Mouse (Mus musculus): ENCODE data around the gene Cped1. TPM values are rescaled to one million over a fixed set of nuclear protein-coding genes. Genes with fewer than 3 reads are reported as not detected.

The Cped1 gene
- polyA plus RNA-seq, 1 experiment from 2014 or later, result 8.4 TPM

GRCm38 (mm10) chr6:21986660-21987331 is 1.1 kb downstream of the Cped1 start:
- Histone ChIP-seq H3K4me3 (peak overlapping the region; percentile 66), H3K27ac (peak overlapping the region; percentile 77), H3K4me1 (peaks cover 5% of the 10 kb centered on the region; the same call in 1 of the 2 replicates), H3K36me3 (no peaks in the 10 kb centered on the region), H3K9me3 (no peaks in the 10 kb centered on the region), H3K27me3 (ENCODE audit: insufficient read depth, poor library complexity, severe bottlenecking) (peaks cover 3% of the 10 kb centered on the region; the same call in 1 of the 2 replicates)
- no peak for DNase-seq (ENCODE audit: low spot score)
- WGBS, result 7% methylated on average over 24 of the region's 24 CpGs

GRCm38 (mm10) chr6:21987554-21987953 is 1.8 kb downstream of the Cped1 start:
- H3K27me3 ChIP-seq (ENCODE audit: insufficient read depth, poor library complexity, severe bottlenecking), result peaks cover 3% of the 10 kb centered on the region; the same call in 1 of the 2 replicates
- peaks cover 5% of the 10 kb centered on the region; the same call in 1 of the 2 replicates for H3K4me1 ChIP-seq
- H3K4me3 ChIP-seq, result peak overlapping the region; percentile 66
- H3K36me3 ChIP-seq, result no peaks in the 10 kb centered on the region
- WGBS, result 87% methylated on average over 2 of the region's 2 CpGs
- H3K9me3 ChIP-seq, result no peaks in the 10 kb centered on the region
- H3K27ac ChIP-seq, result no peak overlapping the region
- DNase-seq (ENCODE audit: low spot score), result no peak

- peaks cover 3% of the 10 kb centered on the region; the same call in 1 of the 2 replicates for H3K27me3 ChIP-seq (ENCODE audit: insufficient read depth, poor library complexity, severe bottlenecking)
- H3K4me1 ChIP-seq, result peaks cover 5% of the 10 kb centered on the region; the same call in 1 of the 2 replicates
- H3K36me3 ChIP-seq, result no peaks in the 10 kb centered on the region
- H3K27ac ChIP-seq, result no peak overlapping the region
- DNase-seq (ENCODE audit: low spot score), result no peak
- WGBS, result 80% methylated on average over 5 of the region's 5 CpGs
- H3K4me3 ChIP-seq, result no peak overlapping the region
- no peaks in the 10 kb centered on the region for H3K9me3 ChIP-seq
Measured at GRCm38 (mm10) chr6:21988296-21988695, 2.6 kb downstream of the Cped1 start.

- WGBS, result 69% methylated on average over 4 of the region's 4 CpGs
- no peak overlapping the region for H3K4me3 ChIP-seq
Measured at GRCm38 (mm10) chr6:21989081-21989480, 3.4 kb downstream of the Cped1 start.

GRCm38 (mm10) chr6:21990181-21991135 is 4.7 kb downstream of the Cped1 start:
- H3K27ac ChIP-seq, result no peak overlapping the region
- no peaks in the 10 kb centered on the region; the same call in 1 of the 2 replicates for H3K4me1 ChIP-seq
- no peaks in the 10 kb centered on the region for H3K36me3 ChIP-seq
- no peak overlapping the region for H3K4me3 ChIP-seq
- no peaks in the 10 kb centered on the region for H3K9me3 ChIP-seq
- WGBS, result 61% methylated on average over 9 of the region's 9 CpGs
- no peak for DNase-seq (ENCODE audit: low spot score)
- peaks cover 3% of the 10 kb centered on the region; the same call in 1 of the 2 replicates for H3K27me3 ChIP-seq (ENCODE audit: insufficient read depth, poor library complexity, severe bottlenecking)

More at GRCm38 (mm10) chr6:21989081-21989480, 3.4 kb downstream of the Cped1 start:
- Histone ChIP-seq H3K4me1 (peaks cover 5% of the 10 kb centered on the region; the same call in 1 of the 2 replicates), H3K27ac (no peak overlapping the region), H3K27me3 (ENCODE audit: insufficient read depth, poor library complexity, severe bottlenecking) (peaks cover 3% of the 10 kb centered on the region; the same call in 1 of the 2 replicates), H3K36me3 (no peaks in the 10 kb centered on the region), H3K9me3 (no peaks in the 10 kb centered on the region)
- DNase-seq (ENCODE audit: low spot score), result no peak

GRCm38 (mm10) chr6:21991151-21991550 is 5.4 kb downstream of the Cped1 start:
- no peak for DNase-seq (ENCODE audit: low spot score)
- H3K36me3 ChIP-seq, result no peaks in the 10 kb centered on the region
- 74% methylated on average over 4 of the region's 4 CpGs for WGBS
- H3K27me3 ChIP-seq (ENCODE audit: insufficient read depth, poor library complexity, severe bottlenecking), result peaks cover 3% of the 10 kb centered on the region; the same call in 1 of the 2 replicates
- no peaks in the 10 kb centered on the region for H3K9me3 ChIP-seq
- no peak overlapping the region for H3K4me3 ChIP-seq
- H3K27ac ChIP-seq, result no peak overlapping the region
- H3K4me1 ChIP-seq, result no peaks in the 10 kb centered on the region; the same call in 1 of the 2 replicates

GRCm38 (mm10) chr6:21993070-21993469 is 7.4 kb downstream of the Cped1 start:
- Histone ChIP-seq H3K4me3 (no peak overlapping the region), H3K9me3 (no peaks in the 10 kb centered on the region), H3K36me3 (no peaks in the 10 kb centered on the region), H3K4me1 (no peaks in the 10 kb centered on the region), H3K27ac (no peak overlapping the region), H3K27me3 (ENCODE audit: insufficient read depth, poor library complexity, severe bottlenecking) (no peaks in the 10 kb centered on the region)
- DNase-seq (ENCODE audit: low spot score), result no peak
- 83% methylated on average over 2 of the region's 2 CpGs for WGBS

GRCm38 (mm10) chr6:21998131-21998530 is 12.4 kb downstream of the Cped1 start:
- Histone ChIP-seq H3K4me3 (no peak overlapping the region), H3K36me3 (no peaks in the 10 kb centered on the region), H3K4me1 (peaks cover 22% of the 10 kb centered on the region), H3K27ac (no peak overlapping the region), H3K27me3 (ENCODE audit: insufficient read depth, poor library complexity, severe bottlenecking) (no peaks in the 10 kb centered on the region), H3K9me3 (no peaks in the 10 kb centered on the region)
- WGBS, result 52% methylated on average over 4 of the region's 4 CpGs
- DNase-seq (ENCODE audit: low spot score), result no peak

- Histone ChIP-seq H3K9me3 (no peaks in the 10 kb centered on the region), H3K27me3 (ENCODE audit: insufficient read depth, poor library complexity, severe bottlenecking) (no peaks in the 10 kb centered on the region), H3K4me1 (peaks cover 23% of the 10 kb centered on the region), H3K4me3 (peak overlapping the region; percentile 27; the same call in 1 of the 2 replicates), H3K27ac (peak overlapping the region; percentile 44; the same call in 1 of the 2 replicates), H3K36me3 (no peaks in the 10 kb centered on the region)
- 23% methylated on average over 11 of the region's 11 CpGs for WGBS
- no peak for DNase-seq (ENCODE audit: low spot score)
Measured at GRCm38 (mm10) chr6:21999025-21999424, 13.3 kb downstream of the Cped1 start.

- H3K4me1 ChIP-seq, result peaks cover 23% of the 10 kb centered on the region
- no peak overlapping the region for H3K27ac ChIP-seq
- H3K4me3 ChIP-seq, result no peak overlapping the region
- H3K36me3 ChIP-seq, result no peaks in the 10 kb centered on the region
- H3K9me3 ChIP-seq, result no peaks in the 10 kb centered on the region
- DNase-seq (ENCODE audit: low spot score), result no peak
- no peaks in the 10 kb centered on the region for H3K27me3 ChIP-seq (ENCODE audit: insufficient read depth, poor library complexity, severe bottlenecking)
- 44% methylated on average over 6 of the region's 6 CpGs for WGBS
Measured at GRCm38 (mm10) chr6:22000086-22000485, 14.4 kb downstream of the Cped1 start.

GRCm38 (mm10) chr6:22000881-22001280 is 15.2 kb downstream of the Cped1 start:
- H3K27ac ChIP-seq, result no peak overlapping the region
- H3K9me3 ChIP-seq, result no peaks in the 10 kb centered on the region
- no peak overlapping the region for H3K4me3 ChIP-seq
- no peak for DNase-seq (ENCODE audit: low spot score)
- WGBS, result 68% methylated on average over 3 of the region's 3 CpGs
- H3K4me1 ChIP-seq, result peaks cover 23% of the 10 kb centered on the region
- no peaks in the 10 kb centered on the region for H3K36me3 ChIP-seq
- H3K27me3 ChIP-seq (ENCODE audit: insufficient read depth, poor library complexity, severe bottlenecking), result no peaks in the 10 kb centered on the region

- Histone ChIP-seq H3K4me3 (no peak overlapping the region), H3K4me1 (peaks cover 23% of the 10 kb centered on the region), H3K9me3 (no peaks in the 10 kb centered on the region), H3K36me3 (no peaks in the 10 kb centered on the region), H3K27ac (no peak overlapping the region), H3K27me3 (ENCODE audit: insufficient read depth, poor library complexity, severe bottlenecking) (no peaks in the 10 kb centered on the region)
- WGBS, result 74% methylated on average over 5 of the region's 5 CpGs
- DNase-seq (ENCODE audit: low spot score), result no peak
Measured at GRCm38 (mm10) chr6:22001284-22001916, 15.7 kb downstream of the Cped1 start.

Data from heart, embryonic 10.5 days (tissue).